In genomic region chr5:33623766-33624165, GRCm38 (mm10) we compare ENCODE assay signal across 24 mouse cellular contexts. TPM values are rescaled to one million over a fixed set of nuclear protein-coding genes. Genes with fewer than 3 reads are reported as not detected.
DNase-seq lines count a peak whose midpoint lies in the region; ATAC-seq lines count a peak whose summit lies in the region.
"Had no signal": no experiment of that assay in that cellular context is flagged by ENCODE, and none has a peak within 500 bp of the region (broad histone marks: within the 10 kb centered on the region; RNA-seq: fewer than 3 reads in every experiment).

No protein-coding gene starts in this region.

- no peak for DNase-seq in hindbrain, embryonic 11.5 days (ENCODE audit: low spot score)
- peak; percentile 75 for DNase-seq in testis, postnatal 14 days (ENCODE audit: low spot score)
- DNase-seq in testis, postnatal 10 days (ENCODE audit: low spot score), result no peak
- DNase-seq: adrenal gland, adult 2 months; adrenal gland, postnatal 14 days; cerebellum, adult 11 months; cerebellum, adult 2 months; cerebellum, adult 9-11 months; cerebellum, postnatal 25 days; forebrain, postnatal 0 days; gastrocnemius, postnatal 36 days; heart, adult 2 months; heart, postnatal 14 days; heart, postnatal 4 days had no signal

- H3K4me3 ChIP-seq in hindbrain, embryonic 13.5 days, result no peak overlapping the region
- H3K4me3 ChIP-seq in hindbrain, embryonic 11.5 days (ENCODE audit: low read depth, low read length), result no peak overlapping the region
- H3K4me3 ChIP-seq in neural tube, embryonic 13.5 days, result no peak overlapping the region
- no peak overlapping the region for H3K4me3 ChIP-seq in neural tube, embryonic 15.5 days (replicated peaks)
- H3K4me3 ChIP-seq: embryonic facial prominence, embryonic 12.5 days; embryonic facial prominence, embryonic 15.5 days; heart, adult 2 months; heart, embryonic 10.5 days; heart, embryonic 13.5 days had no signal

- H3K9ac ChIP-seq in hindbrain, embryonic 13.5 days, result no peak overlapping the region
- H3K9ac ChIP-seq in hindbrain, embryonic 11.5 days (ENCODE audit: low read depth, low read length), result no peak overlapping the region
- no peak overlapping the region for H3K9ac ChIP-seq in neural tube, embryonic 13.5 days
- H3K9ac ChIP-seq in neural tube, embryonic 15.5 days (replicated peaks), result no peak overlapping the region
- H3K9ac ChIP-seq: embryonic facial prominence, embryonic 12.5 days; embryonic facial prominence, embryonic 15.5 days; forebrain, postnatal 0 days; heart, embryonic 13.5 days; hindbrain, embryonic 14.5 days had no signal

- H3K9me3 ChIP-seq in hindbrain, embryonic 13.5 days, result no peaks in the 10 kb centered on the region
- H3K9me3 ChIP-seq in hindbrain, embryonic 11.5 days (ENCODE audit: control insufficient read depth, low read length), result no peaks in the 10 kb centered on the region
- no peaks in the 10 kb centered on the region for H3K9me3 ChIP-seq in neural tube, embryonic 13.5 days
- H3K9me3 ChIP-seq in neural tube, embryonic 15.5 days (replicated peaks), result no peaks in the 10 kb centered on the region
- H3K9me3 ChIP-seq: embryonic facial prominence, embryonic 12.5 days; embryonic facial prominence, embryonic 15.5 days; heart, embryonic 10.5 days; heart, embryonic 13.5 days had no signal

- H3K27me3 ChIP-seq in hindbrain, embryonic 13.5 days, result no peaks in the 10 kb centered on the region
- no peaks in the 10 kb centered on the region for H3K27me3 ChIP-seq in hindbrain, embryonic 11.5 days (ENCODE audit: control insufficient read depth, insufficient read depth, low read length)
- no peaks in the 10 kb centered on the region for H3K27me3 ChIP-seq in neural tube, embryonic 13.5 days
- no peaks in the 10 kb centered on the region for H3K27me3 ChIP-seq in neural tube, embryonic 15.5 days (replicated peaks)
- H3K27me3 ChIP-seq: embryonic facial prominence, embryonic 12.5 days; embryonic facial prominence, embryonic 15.5 days; heart, embryonic 13.5 days had no signal

- WGBS in hindbrain, embryonic 13.5 days, result 70% methylated on average over 3 of the region's 3 CpGs
- WGBS in hindbrain, embryonic 11.5 days, result 76% methylated on average over 3 of the region's 3 CpGs
- 67% methylated on average over 3 of the region's 3 CpGs for WGBS in neural tube, embryonic 13.5 days
- WGBS in neural tube, embryonic 15.5 days, result 71% methylated on average over 3 of the region's 3 CpGs

- ATAC-seq in hindbrain, embryonic 13.5 days (ENCODE audit: low FRiP score), result no peak
- no peak for ATAC-seq in hindbrain, embryonic 11.5 days (ENCODE audit: low FRiP score)
- ATAC-seq in neural tube, embryonic 13.5 days (ENCODE audit: low read depth), result no peak
- ATAC-seq in neural tube, embryonic 15.5 days (ENCODE audit: low FRiP score), result no peak
- ATAC-seq: CD4-positive, CD25-positive, alpha-beta regulatory T cell, adult 4 months; forebrain, embryonic 14.5 days; forebrain, postnatal 0 days had no signal

- peaks cover 21% of the 10 kb centered on the region for H3K4me1 ChIP-seq in hindbrain, embryonic 13.5 days (replicated peaks)
- no peaks in the 10 kb centered on the region for H3K4me1 ChIP-seq in hindbrain, embryonic 11.5 days (replicated peaks; ENCODE audit: control insufficient read depth, insufficient read depth, low read length)
- H3K4me1 ChIP-seq in neural tube, embryonic 13.5 days (replicated peaks), result peaks cover 22% of the 10 kb centered on the region
- peaks cover 13% of the 10 kb centered on the region for H3K4me1 ChIP-seq in neural tube, embryonic 15.5 days

- no peak overlapping the region for H3K4me2 ChIP-seq in hindbrain, embryonic 13.5 days
- no peak overlapping the region for H3K4me2 ChIP-seq in hindbrain, embryonic 11.5 days (replicated peaks; ENCODE audit: low read depth, low read length)
- no peak overlapping the region for H3K4me2 ChIP-seq in neural tube, embryonic 13.5 days
- no peak overlapping the region for H3K4me2 ChIP-seq in neural tube, embryonic 15.5 days
- H3K4me2 ChIP-seq: embryonic facial prominence, embryonic 12.5 days; embryonic facial prominence, embryonic 15.5 days; heart, embryonic 13.5 days; hindbrain, embryonic 14.5 days had no signal

- H3K27ac ChIP-seq in hindbrain, embryonic 13.5 days, result 0 out of 2 replicates have a peak overlapping the region, but pooled peaks have one; percentile 1
- no peak overlapping the region for H3K27ac ChIP-seq in hindbrain, embryonic 11.5 days (ENCODE audit: low read depth, low read length)
- H3K27ac ChIP-seq in neural tube, embryonic 13.5 days (replicated peaks), result 0 out of 2 replicates have a peak overlapping the region, but pooled peaks have one; percentile 13
- no peak overlapping the region for H3K27ac ChIP-seq in neural tube, embryonic 15.5 days (replicated peaks)
- H3K27ac ChIP-seq: embryonic facial prominence, embryonic 12.5 days; embryonic facial prominence, embryonic 15.5 days; heart, adult 2 months; heart, embryonic 10.5 days; heart, embryonic 13.5 days; hindbrain, embryonic 14.5 days had no signal

- H3K36me3 ChIP-seq in hindbrain, embryonic 13.5 days, result no peaks in the 10 kb centered on the region
- no peaks in the 10 kb centered on the region for H3K36me3 ChIP-seq in hindbrain, embryonic 11.5 days (ENCODE audit: control insufficient read depth, insufficient read depth, low read length)
- H3K36me3 ChIP-seq in neural tube, embryonic 13.5 days, result no peaks in the 10 kb centered on the region
- H3K36me3 ChIP-seq in neural tube, embryonic 15.5 days, result no peaks in the 10 kb centered on the region
- H3K36me3 ChIP-seq: embryonic facial prominence, embryonic 15.5 days had no signal

RNA-seq across cellular contexts. Expression of gene Fam53a, which starts 5.7 kb away (rescaled TPM):
- 35.8 and 37.2 TPM in 2 replicates for polyA plus RNA-seq in hindbrain, embryonic 13.5 days (2015; fragmentation: Nextera tagmentation; extraction: Ambion mirVana)
- polyA plus RNA-seq in hindbrain, embryonic 11.5 days (2014; fragmentation: Nextera tagmentation; extraction: Ambion mirVana), result 50.3 and 52.3 TPM in 2 replicates
- polyA plus RNA-seq in neural tube, embryonic 13.5 days (2015; fragmentation: Nextera tagmentation; extraction: Ambion mirVana), result 28.8 and 31.4 TPM in 2 replicates
- 25.5 and 31.9 TPM in 2 replicates for polyA plus RNA-seq in neural tube, embryonic 15.5 days (2015; fragmentation: Nextera tagmentation; extraction: Ambion mirVana)

RNA-seq across cellular contexts. Expression of gene Gm9903, which starts 6.0 kb away (rescaled TPM):
- 0.86 and 0.87 TPM in 2 replicates for polyA plus RNA-seq in hindbrain, embryonic 13.5 days (2015; fragmentation: Nextera tagmentation; extraction: Ambion mirVana)
- 0.66 and 0.94 TPM in 2 replicates for polyA plus RNA-seq in hindbrain, embryonic 11.5 days (2014; fragmentation: Nextera tagmentation; extraction: Ambion mirVana)
- 0.71 and 0.95 TPM in 2 replicates for polyA plus RNA-seq in neural tube, embryonic 13.5 days (2015; fragmentation: Nextera tagmentation; extraction: Ambion mirVana)
- polyA plus RNA-seq in neural tube, embryonic 15.5 days (2015; fragmentation: Nextera tagmentation; extraction: Ambion mirVana), result 0.59 and 0.83 TPM in 2 replicates

RNA-seq across cellular contexts. Expression of gene Slbp, which starts 28.6 kb away (rescaled TPM):
- 126 and 130 TPM in 2 replicates for polyA plus RNA-seq in hindbrain, embryonic 13.5 days (2015; fragmentation: Nextera tagmentation; extraction: Ambion mirVana)
- 257 and 262 TPM in 2 replicates for polyA plus RNA-seq in hindbrain, embryonic 11.5 days (2014; fragmentation: Nextera tagmentation; extraction: Ambion mirVana)
- 113 and 132 TPM in 2 replicates for polyA plus RNA-seq in neural tube, embryonic 13.5 days (2015; fragmentation: Nextera tagmentation; extraction: Ambion mirVana)
- polyA plus RNA-seq in neural tube, embryonic 15.5 days (2015; fragmentation: Nextera tagmentation; extraction: Ambion mirVana), result 120 and 157 TPM in 2 replicates

RNA-seq across cellular contexts. Expression of gene Tacc3, which starts 34.2 kb away (rescaled TPM):
- polyA plus RNA-seq in hindbrain, embryonic 13.5 days (2015; fragmentation: Nextera tagmentation; extraction: Ambion mirVana), result 48.8 and 57.0 TPM in 2 replicates
- 232 and 255 TPM in 2 replicates for polyA plus RNA-seq in hindbrain, embryonic 11.5 days (2014; fragmentation: Nextera tagmentation; extraction: Ambion mirVana)
- polyA plus RNA-seq in neural tube, embryonic 13.5 days (2015; fragmentation: Nextera tagmentation; extraction: Ambion mirVana), result 40.7 and 46.3 TPM in 2 replicates
- polyA plus RNA-seq in neural tube, embryonic 15.5 days (2015; fragmentation: Nextera tagmentation; extraction: Ambion mirVana), result 27.5 and 61.7 TPM in 2 replicates

RNA-seq across cellular contexts. Expression of gene Tmem129, which starts 34.5 kb away (rescaled TPM):
- polyA plus RNA-seq in hindbrain, embryonic 13.5 days (2015; fragmentation: Nextera tagmentation; extraction: Ambion mirVana), result 28.2 and 28.7 TPM in 2 replicates
- polyA plus RNA-seq in hindbrain, embryonic 11.5 days (2014; fragmentation: Nextera tagmentation; extraction: Ambion mirVana), result 37.2 and 39.0 TPM in 2 replicates
- 24.7 and 27.6 TPM in 2 replicates for polyA plus RNA-seq in neural tube, embryonic 13.5 days (2015; fragmentation: Nextera tagmentation; extraction: Ambion mirVana)
- polyA plus RNA-seq in neural tube, embryonic 15.5 days (2015; fragmentation: Nextera tagmentation; extraction: Ambion mirVana), result 27.7 and 29.7 TPM in 2 replicates

Comparison
In these comparisons a context has a peak if more than half of its experiments do, and no peak if none do; other contexts are left out.
1. H3K27ac ChIP-seq: peak in hindbrain, embryonic 13.5 days (single experiment) and neural tube, embryonic 13.5 days (single experiment); none in hindbrain, embryonic 11.5 days (single experiment) and neural tube, embryonic 15.5 days (single experiment).